Mouse (Mus musculus) c-Kit-negative CD71-positive TER-119-positive erythroid progenitor cells, embryonic 14.5 days (primary cell): Measurements from ENCODE around the gene Trpm3.

Experiments
- DNase-seq: peaks from one replicate; pipeline ENCODE4 v3.0.0-alpha.2; 2013; ENCODE audit warnings: low read depth, low spot score

The Trpm3 gene

DNA sequence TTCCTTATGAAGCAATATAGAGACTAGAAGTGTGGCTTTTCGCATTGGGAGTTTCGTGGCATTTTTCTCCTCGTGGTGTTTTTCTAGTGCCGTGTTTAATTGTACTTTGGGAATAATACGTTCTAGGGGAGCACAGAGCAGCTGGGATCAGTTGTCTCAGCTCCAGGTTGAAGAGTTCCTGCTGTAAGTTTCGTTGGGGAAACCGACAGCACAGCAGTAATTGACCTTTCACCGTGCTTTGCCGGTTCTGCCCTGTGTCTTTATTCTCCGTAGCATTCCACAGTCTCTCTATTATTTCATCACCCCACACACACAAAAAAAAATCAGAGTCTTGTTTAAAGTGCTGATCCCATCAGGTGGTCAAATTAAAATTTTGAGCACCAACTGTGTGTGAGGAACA is 496.8 kb downstream of the Trpm3 start:
- no peak for DNase-seq

DNA sequence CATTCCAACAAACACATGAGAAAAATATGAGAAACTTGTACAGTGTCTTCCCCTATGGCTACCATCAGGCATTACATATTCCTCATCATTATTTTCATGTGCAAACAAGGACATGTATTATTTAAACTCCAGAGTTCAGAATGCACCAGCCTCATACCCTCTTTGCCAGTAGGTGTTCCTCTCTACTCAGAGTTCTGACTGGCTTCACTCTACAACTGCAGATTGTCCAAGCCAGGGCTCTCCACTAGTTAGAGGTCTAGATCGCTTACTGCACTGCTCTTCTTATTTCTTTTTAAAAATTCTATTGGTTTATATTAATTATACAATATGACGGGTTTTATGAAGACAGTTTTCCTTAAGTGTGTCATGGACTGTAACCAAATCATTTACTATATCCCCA is 498.9 kb downstream of the Trpm3 start:
- no peak for DNase-seq

DNA sequence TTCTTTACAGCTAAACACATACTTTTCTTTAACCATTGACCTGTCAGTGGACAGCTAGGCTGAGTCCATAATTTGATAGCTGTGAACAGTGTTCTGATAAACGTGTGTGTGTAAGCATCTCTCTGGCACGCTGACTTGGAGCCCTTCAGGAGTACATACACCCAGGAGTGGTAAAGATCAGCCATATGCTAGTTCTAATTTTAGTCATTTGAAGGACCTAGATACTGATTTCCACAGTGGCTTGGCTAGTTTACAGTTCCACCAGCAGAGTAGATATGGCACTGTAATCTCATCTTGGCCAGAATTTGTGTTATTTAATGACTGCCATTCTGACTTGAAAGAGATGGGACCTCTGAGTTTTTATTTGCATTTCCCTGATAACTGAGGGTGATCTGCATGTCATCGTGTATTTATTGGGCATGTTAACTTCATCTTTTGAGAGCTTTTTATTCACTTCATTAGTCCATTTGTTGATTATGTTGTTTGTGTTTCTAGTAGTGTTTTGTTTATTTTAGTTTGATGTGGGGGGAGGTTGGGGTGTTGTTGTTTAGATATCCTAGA is 499.6 kb downstream of the Trpm3 start:
- no peak for DNase-seq

DNA sequence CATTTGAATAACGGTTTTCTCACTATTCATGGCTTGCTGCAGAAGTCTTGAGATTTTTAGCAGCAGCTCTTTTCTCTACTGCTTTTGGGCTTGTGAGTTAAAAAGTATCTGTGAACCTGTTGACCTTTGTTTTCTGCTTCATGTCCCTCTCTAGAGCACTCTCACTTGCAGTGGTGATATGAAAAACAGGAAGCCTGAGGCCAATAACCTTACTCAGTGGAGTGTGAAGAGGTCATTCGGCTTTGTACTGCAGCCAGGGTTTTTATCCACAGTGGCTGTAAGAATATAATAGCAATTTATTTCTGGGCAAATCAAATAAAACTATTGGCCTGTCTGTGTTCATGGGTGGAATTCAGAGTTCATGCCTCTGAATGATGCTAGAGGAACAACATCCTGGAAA is 503.3 kb downstream of the Trpm3 start:
- DNase-seq: no peak

DNA sequence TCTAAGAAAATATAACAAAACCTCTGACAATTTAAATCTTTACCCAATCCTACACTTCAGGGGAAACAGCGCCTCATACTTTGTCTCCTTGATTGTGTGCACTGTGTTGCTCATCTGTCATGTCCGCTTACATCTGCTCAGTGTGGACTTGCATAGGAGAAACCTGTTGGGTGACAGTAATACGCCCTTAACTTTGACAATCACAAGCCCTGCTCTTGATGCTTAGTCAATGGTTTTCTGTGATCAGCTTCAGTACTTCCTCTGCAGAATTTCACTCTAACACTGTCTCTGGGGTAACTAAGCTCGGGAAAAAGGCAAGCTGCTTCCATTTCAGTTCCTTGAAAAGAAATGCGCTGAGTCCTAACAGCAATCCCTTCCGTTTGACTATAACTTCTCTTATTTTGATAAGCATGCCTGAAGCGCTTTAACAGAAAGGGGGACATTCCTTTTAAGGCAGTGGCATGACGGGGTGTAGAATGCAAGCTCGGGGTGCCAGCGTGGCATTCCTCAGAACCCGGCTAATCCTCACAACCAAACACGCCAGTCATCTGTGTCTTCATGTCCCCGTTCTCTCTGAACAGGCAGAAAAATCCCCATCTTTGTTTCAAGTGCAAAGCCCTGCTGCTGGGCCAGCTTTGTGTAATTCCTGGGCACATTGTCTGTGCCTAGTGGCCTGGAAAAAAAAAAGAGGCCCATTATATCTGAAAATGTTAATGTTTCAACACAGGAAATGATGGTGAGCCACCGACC is 517.8 kb downstream of the Trpm3 start:
- no peak for DNase-seq

DNA sequence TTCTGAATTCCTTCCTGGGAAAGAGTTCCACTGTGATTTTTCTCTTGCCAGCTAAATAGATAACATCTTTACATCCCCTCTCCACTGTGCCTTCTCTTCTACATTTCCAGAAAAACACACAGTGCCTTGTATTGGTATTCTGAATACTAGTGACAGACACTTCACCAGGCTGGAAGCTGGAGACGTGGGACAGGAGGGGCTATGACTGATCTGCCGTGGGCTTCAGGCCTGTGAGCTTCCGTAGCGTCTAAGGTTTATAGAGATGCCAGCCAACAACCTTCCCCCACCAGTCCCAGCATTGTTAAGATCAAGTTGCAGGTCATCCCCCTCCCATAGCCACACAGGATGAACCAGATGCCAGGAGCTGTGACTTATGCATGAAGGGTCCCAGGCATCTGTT is 518.4 kb downstream of the Trpm3 start:
- DNase-seq: no peak

DNA sequence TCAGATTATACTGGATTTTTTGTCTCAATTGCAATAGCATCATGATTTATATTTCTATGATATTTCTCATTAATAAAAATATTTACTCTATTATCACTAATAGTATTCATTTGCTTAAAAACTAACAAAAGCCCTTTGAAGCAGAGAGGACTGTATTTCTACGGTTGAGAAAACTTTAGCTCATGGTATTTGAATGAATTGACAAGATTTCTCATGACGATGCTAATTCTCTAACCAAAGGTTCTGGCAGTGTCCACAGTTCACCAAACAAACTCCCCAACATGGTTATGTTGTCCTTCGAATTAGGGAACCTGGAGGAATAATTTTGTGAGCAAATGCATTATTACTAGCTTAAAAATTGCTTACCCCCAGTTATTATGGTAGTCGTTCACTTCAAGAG is 526.6 kb downstream of the Trpm3 start:
- DNase-seq: no peak

DNA sequence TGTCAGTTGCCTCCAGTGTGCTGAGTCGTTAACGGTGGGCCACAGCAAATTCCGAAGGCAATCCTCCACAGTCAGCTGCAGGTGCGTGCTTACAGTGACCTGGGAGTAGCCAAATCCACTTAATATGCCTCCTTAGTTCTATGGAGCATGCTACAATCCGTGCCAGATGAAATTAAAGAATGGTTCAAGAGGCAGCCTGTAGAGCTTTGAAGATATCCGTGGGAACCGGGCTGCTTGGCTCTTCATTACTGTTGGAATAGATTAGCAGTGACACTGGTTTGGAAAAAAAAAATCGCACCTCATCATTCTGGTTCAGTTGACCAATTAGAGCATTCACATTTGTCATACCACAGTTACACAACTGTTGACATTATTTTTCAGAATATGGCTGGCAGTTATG is 531.4 kb downstream of the Trpm3 start:
- DNase-seq: no peak

DNA sequence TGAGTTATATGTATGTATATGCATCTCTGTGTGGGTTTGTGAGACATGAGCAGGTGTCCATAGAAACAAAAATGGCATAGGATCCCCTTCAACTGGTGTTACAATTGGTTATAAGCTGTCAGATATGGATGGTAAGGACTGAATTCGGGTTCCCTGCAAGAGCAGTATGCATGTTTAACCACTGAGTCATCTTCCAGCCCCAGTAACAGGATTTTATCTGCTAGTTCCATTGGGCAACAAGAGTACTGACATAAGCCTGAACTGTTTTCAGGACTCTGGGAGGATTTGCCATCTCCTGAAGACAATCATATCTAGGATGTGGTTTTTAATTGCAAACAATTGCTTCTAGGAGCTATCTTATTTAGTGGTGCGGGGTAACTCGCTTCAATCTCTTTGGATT is 534.0 kb downstream of the Trpm3 start:
- DNase-seq: no peak

DNA sequence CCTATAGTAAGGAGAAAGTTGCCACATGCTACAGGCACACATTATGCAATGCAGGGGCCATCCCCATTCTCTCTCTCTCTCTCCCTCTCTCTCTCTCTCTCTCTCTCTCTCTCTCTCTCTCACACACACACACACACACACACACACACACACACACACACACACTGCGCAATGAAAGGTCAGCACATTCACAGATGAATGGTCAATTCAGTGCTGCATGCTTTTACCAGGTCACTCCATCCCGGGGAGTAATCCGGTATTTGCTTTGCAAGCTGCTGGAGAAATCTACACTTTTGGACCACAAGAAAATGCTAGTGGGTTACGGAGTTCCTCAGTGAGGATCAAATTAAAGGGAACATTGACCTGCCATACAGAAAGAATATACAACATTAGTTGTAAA is 537.4 kb downstream of the Trpm3 start:
- no peak for DNase-seq

DNA sequence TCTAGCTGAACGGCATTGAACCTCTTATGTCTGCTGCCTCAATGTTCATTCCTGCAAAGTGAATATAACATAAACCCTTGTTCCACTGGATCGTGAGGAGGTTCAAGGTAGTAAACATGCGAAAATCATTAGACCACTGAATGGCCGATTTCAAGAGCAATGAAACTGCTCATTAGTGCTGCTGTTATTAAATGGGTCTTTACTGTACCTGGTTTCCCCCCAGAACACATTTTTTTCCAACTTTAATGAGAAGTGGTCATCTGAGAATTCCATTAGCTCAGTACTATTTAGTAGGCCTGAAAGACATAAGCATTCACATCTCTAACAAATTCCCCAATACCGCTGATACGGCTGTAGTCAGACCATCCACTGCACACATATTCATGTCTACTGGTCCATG is 543.4 kb downstream of the Trpm3 start:
- no peak for DNase-seq

DNA sequence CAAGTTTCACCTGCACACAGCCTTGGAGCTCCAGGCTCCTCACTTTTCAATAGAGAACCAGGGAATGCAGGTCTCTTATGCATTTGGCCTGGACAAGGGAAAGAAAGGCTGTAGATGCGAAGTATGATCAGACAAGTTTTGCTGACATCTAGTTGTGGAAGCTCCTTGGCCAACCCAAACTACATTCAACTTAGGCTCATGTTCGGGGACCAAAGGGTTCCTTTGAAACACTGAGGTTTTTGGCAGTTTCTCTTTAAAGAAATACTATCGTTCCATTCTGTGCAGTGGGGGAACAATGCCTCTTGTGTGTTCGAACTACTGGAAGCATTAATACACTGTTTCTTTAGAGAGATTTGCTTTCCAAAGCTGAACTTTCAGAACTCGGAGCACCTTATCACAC is 553.1 kb downstream of the Trpm3 start:
- no peak for DNase-seq

DNA sequence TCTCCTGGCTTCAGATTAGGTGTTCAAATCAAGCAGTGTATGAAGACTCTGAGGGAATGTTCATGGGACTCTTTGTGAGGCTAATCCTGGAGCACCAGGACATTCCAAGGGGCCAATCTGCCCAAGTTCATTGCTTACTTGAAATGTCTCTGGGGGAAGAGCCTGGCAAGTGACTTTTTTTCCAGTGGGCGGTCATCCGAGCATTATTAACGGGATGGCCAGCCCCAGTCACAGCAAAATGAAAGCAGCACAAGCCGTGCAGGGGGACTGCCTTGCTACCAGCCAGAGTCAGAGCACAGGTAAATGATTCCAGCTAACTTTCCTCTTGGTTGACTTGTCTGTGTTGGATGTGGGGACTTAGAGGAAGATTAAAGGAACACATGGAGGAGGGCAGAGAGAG is 553.7 kb downstream of the Trpm3 start:
- no peak for DNase-seq

DNA sequence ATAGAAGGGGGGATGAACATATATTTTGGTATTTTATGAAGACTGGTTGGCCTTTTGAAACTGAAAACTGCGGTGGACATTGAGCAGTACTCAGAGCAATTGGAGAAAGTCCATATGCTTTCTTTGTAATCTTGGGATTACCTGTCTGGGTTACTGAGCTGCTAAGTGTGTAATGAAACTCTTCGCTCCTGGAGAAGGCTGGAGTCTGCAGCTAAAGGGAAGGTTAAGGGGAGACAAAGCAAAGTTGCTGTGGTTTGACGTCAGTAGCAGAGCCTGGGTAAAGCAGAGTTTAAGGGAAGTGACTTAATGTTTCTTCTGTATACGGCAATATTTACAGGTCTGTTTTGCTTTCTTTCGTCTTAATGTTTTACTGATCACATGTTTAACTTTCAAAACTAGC is 554.1 kb downstream of the Trpm3 start:
- no peak for DNase-seq

DNA sequence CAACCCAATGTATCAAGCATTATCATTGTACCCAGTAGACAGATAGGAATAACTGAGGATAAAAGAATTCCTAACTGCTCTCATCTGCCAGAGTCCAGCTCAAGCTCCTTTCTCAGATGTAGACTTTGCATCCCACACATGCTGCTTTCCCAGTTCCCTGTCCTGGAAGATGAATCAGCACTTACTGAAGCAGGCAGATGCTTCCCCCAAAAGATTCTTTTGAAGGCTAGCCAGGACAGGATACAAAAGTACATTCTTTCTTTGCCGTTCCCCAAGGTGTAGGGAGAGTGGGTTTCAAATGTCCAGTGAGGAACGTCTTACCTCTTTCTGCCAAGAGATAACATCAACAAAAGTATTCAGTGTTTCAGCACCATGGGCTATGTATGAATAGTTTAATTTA is 556.6 kb downstream of the Trpm3 start:
- DNase-seq: no peak

DNA sequence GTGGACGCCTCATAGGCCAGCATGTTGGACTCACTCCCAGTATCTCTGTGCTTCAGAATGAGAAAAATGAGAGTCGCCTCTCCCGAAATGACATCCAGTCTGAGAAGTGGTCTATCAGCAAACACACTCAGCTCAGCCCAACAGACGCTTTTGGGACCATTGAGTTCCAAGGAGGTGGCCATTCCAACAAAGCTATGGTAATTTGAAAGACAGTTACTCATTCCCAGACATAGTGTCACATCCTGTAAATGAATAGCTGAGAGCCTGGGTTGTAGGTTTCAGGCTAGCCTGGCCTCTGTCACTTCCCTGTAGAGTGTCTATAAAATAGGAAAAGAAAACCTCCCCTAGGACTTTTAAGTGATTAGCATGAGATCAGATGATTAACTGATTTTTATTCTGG is 559.9 kb downstream of the Trpm3 start:
- DNase-seq: no peak

DNA sequence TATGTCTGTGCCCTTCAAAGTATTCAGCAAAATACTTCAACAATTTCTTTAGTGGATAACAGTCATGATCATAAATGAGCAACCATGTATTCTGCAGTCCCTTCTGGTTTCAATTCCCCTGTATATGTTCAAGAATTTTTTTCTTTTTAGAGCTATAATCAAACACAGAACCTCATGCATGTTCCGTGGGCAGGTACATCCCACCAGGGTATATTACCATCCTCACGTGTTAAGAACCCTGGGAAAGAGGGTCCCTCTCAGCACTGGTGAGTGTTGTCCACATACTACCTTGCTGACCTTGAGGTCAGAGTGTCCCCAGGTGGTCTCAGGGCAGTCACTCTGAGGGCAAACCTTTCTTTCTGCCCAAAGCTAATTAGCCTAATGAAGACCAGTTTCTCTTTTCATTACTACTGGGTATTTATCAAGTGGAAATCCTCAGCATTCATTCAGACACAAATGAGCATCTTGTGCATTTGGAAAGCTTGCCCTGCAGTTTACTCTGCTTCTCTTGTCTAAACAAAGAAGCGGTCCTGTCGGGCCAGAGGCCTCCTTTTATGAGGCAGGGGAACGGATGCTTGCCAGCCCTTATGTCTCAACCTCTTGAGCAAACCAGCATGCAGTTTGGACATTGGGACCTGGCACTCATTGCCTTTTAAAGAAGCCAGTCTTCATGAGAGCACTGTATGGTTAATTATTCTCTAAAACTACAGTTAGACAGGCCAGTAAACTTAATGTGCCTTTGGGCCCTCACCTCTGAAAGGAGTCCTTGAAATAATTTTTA is 562.2 kb downstream of the Trpm3 start:
- no peak for DNase-seq

DNA sequence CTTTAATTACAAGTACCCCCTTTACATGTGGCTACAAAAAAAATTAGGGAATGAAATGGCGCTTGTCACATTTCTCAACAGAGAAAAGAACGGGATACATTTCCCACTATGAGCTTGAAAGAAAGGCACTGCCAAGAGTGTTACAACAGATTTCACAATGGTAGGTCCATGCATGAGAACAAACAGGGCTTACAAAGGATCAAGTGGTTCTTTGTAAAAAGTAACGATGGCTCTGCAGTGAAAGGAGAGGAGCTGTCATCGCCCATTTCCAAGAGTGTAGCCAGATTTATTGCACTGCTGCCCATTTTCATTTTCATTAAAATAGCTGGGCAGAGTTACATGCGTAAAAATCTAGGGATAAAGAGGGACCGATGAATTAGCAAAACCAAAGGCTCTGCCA is 565.0 kb downstream of the Trpm3 start:
- no peak for DNase-seq

DNA sequence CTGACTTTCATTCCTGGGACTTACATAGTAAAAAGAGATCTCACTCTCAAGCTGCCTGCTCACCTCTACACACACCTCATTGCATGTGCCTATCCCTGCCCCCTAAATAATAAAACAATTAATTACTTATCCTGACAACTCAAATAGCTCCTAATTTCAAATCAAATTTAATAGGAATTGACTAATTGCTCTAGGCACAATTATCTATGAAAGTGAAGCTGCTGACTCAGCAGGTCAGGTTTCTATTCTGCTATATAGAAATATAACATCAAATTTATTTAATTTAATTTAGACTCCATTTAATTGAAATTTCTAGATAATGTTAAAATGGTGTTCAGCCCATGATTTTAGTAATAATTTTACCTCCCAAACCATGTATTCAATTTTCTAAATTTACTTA is 566.6 kb downstream of the Trpm3 start:
- DNase-seq: no peak

DNA sequence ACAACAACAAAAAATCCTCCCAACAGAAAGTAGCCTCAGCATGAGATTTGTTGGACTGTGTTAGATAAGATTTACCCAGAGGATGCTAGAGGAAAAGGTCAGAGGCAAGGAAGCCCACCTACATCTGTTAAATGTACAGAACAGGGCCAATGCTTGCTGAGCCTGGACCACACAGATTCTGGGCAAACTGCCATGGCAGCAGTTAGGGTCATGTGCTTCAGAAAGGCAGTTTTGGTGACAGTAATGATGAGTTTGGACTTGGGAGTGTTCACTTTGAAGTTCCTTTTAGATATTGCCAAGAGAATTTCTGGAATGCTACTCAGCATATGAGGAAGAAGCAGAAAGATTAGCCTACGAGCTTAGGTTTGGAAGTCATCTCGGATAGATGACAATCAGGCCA is 580.2 kb downstream of the Trpm3 start:
- DNase-seq: no peak

DNA sequence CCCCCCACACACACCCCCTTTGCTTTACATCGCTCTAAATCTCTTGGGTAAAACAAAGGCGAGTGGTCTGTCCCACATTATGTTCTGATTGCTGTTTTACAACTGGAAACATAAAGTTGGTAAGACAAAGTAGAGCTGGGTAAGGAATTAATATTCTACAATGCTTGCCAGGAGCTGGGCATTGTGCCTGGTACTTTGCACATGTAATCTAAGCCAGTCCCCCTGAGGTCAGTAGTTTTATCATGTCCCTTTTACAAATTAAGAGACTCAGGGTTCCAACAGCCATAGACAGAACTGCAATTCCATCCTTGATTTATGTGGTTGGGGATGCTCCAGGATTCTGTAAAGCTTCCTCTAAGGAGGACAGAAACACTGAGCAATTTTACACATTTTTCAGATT is 591.0 kb downstream of the Trpm3 start:
- DNase-seq: no peak

DNA sequence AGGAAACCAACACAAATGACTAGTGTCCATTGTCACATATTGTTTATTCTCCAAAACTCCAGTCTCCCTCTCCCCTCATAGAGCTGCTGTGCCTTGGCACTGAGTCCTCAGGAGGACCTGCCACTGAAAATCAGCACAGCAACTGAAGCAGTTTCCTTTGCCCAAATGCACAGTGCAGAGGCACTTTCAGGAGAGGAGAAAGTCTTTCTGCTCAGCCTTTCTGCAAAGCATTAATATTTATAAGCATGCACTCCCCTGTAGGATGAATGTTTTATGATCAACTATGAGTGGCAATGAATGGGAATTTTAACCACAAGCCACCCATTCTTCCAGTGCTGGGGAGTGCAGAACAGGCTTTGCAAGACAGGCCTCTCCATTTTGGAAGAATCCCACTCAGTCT is 592.1 kb downstream of the Trpm3 start:
- no peak for DNase-seq

DNA sequence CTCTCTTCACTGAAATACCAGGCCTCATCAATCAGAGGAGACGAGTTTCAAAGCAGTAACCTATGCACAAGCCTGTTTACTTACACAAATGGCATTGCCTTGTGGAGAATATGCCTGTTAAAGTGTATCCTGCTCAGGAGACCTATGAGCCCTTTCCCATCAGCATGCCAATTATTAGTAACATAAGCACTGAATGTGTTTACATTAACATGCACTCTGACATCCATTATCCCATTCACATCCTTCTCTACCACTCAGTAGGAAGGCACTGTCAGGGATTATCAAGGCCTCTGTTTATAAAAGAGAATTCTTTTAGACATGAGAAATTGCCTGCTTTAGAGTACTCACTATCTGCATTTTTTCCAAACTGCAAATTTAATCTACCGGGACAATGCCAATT is 598.0 kb downstream of the Trpm3 start:
- no peak for DNase-seq
